Mouse (Mus musculus): ENCODE data around the gene Flot2.
"Not testable (repeated sequence)": the region's sequence is repeated elsewhere in the genome, so short reads cannot be mapped to it uniquely, and the experiment has no call there.

The Flot2 gene

GRCm38 (mm10) chr11:78037831-78038752, at the start of gene Flot2:
Gene Flot2 (plus strand): TSS chr11:78037931.
- peak; percentile 76 for DNase-seq (ENCODE audit: low read depth, low spot score)

- DNase-seq (ENCODE audit: low read depth, low spot score), result no peak
These were observed 48.5 kb upstream of the Flot2 start for GRCm38 (mm10) chr11:77989071-77989690.

GRCm38 (mm10) chr11:77995556-77995955, 42.2 kb upstream of the Flot2 start:
- no peak for DNase-seq (ENCODE audit: low read depth, low spot score)

- no peak for DNase-seq (ENCODE audit: low read depth, low spot score)
These were observed 31.3 kb upstream of the Flot2 start for GRCm38 (mm10) chr11:78006446-78006845.

GRCm38 (mm10) chr11:78019676-78020075, 18.1 kb upstream of the Flot2 start:
- DNase-seq (ENCODE audit: low read depth, low spot score), result peak; percentile 87

GRCm38 (mm10) chr11:78023607-78024006, 14.1 kb upstream of the Flot2 start:
- peak; percentile 66 for DNase-seq (ENCODE audit: low read depth, low spot score)

- DNase-seq (ENCODE audit: low read depth, low spot score), result no peak
These were observed 8.5 kb upstream of the Flot2 start for GRCm38 (mm10) chr11:78029240-78029639.

GRCm38 (mm10) chr11:78030600-78030999, 7.1 kb upstream of the Flot2 start:
- no peak for DNase-seq (ENCODE audit: low read depth, low spot score)

- DNase-seq (ENCODE audit: low read depth, low spot score), result no peak
These were observed 6.3 kb upstream of the Flot2 start for GRCm38 (mm10) chr11:78031389-78031788.

GRCm38 (mm10) chr11:78031947-78032808, 5.6 kb upstream of the Flot2 start, which contains the start of gene Dhrs13:
Gene Dhrs13 (plus strand): TSS chr11:78032280.
- DNase-seq (ENCODE audit: low read depth, low spot score), result peak; percentile 93

GRCm38 (mm10) chr11:78032809-78033195, 4.9 kb upstream of the Flot2 start:
- no peak for DNase-seq (ENCODE audit: low read depth, low spot score)

GRCm38 (mm10) chr11:78033931-78034617, 3.7 kb upstream of the Flot2 start:
- no peak for DNase-seq (ENCODE audit: low read depth, low spot score)

GRCm38 (mm10) chr11:78036791-78037190, 940 bp upstream of the Flot2 start:
- DNase-seq (ENCODE audit: low read depth, low spot score), result no peak

GRCm38 (mm10) chr11:78040878-78041277, 3.1 kb downstream of the Flot2 start:
- DNase-seq (ENCODE audit: low read depth, low spot score), result no peak

- DNase-seq (ENCODE audit: low read depth, low spot score), result not testable (repeated sequence)
These were observed 4.6 kb downstream of the Flot2 start for GRCm38 (mm10) chr11:78042290-78042870.

- DNase-seq (ENCODE audit: low read depth, low spot score), result no peak
These were observed 7.1 kb downstream of the Flot2 start for GRCm38 (mm10) chr11:78044758-78045251.

- DNase-seq (ENCODE audit: low read depth, low spot score), result not testable (repeated sequence)
These were observed 10.9 kb downstream of the Flot2 start for GRCm38 (mm10) chr11:78048637-78049036.

GRCm38 (mm10) chr11:78053078-78053477, 15.3 kb downstream of the Flot2 start:
- no peak for DNase-seq (ENCODE audit: low read depth, low spot score)

- DNase-seq (ENCODE audit: low read depth, low spot score), result no peak
These were observed 19.2 kb downstream of the Flot2 start for GRCm38 (mm10) chr11:78056946-78057345.
